Mouse (Mus musculus) forebrain, embryonic 13.5 days (tissue): ENCODE data around the gene Herc6. TPM values are rescaled to one million over a fixed set of nuclear protein-coding genes. Genes with fewer than 3 reads are reported as not detected.
"Not testable (repeated sequence)": the region's sequence is repeated elsewhere in the genome, so short reads cannot be mapped to it uniquely, and the experiment has no call there.

Source experiments
- ATAC-seq: fragments of 200-750 bp; cut with Nextera tagmentation; 2 replicates; pipeline ENCODE4 v1.8.0; 2017
- H3K27ac ChIP-seq: fragments of 300-500 bp; sonication (generic); 2 replicates; pipeline ENCODE4 v1.5.1; 2015; ENCODE audit warnings: inconsistent platforms, mild to moderate bottlenecking, moderate library complexity
- H3K27me3 ChIP-seq: fragments of 300-500 bp; sonication (generic); 2 replicates; pipeline ENCODE4 v1.6.1; 2015; ENCODE audit warnings: mild to moderate bottlenecking, inconsistent platforms
- H3K36me3 ChIP-seq: fragments of 300-500 bp; sonication (generic); 2 replicates; pipeline ENCODE4 v1.6.1; 2015; ENCODE audit warnings: mild to moderate bottlenecking, inconsistent platforms; ENCODE audit not compliant: poor library complexity, severe bottlenecking
- H3K4me1 ChIP-seq: fragments of 300-500 bp; sonication (generic); 2 replicates; pipeline ENCODE4 v1.6.1; 2015; ENCODE audit warnings: inconsistent platforms
- H3K4me2 ChIP-seq: fragments of 300-500 bp; sonication (generic); 2 replicates; pipeline ENCODE4 v1.6.1; 2015; ENCODE audit warnings: inconsistent platforms, mild to moderate bottlenecking, moderate library complexity
- H3K4me3 ChIP-seq: fragments of 300-500 bp; sonication (generic); 2 replicates; pipeline ENCODE4 v1.5.1; 2015; ENCODE audit warnings: mild to moderate bottlenecking, inconsistent platforms
- H3K9ac ChIP-seq: fragments of 300-500 bp; sonication (generic); 2 replicates; pipeline ENCODE4 v1.6.1; 2015; ENCODE audit warnings: mild to moderate bottlenecking, inconsistent platforms
- H3K9me3 ChIP-seq: fragments of 300-500 bp; sonication (generic); replicated peaks from 2 replicates; pipeline ENCODE4 v1.6.1; 2016; ENCODE audit warnings: inconsistent platforms
- WGBS: fragments of 180-500 bp; shearing (Covaris S2); methylation state at CpG from one replicate; pipeline ENCODE4 v1.1.7; 2015; 5-methylcytosine and 5-hydroxymethylcytosine counted together
- polyA plus RNA-seq: library from polyadenylated mRNA; unstranded; fragments of >200 nt; fragmentation: Nextera tagmentation; extraction: Ambion mirVana; gene quantifications from 2 replicates; pipeline ENCODE4 v1.2.1, GENCODE M21; 2015

Gene Herc6
- polyA plus RNA-seq, 1 experiment from 2014 or later = 2.6 TPM

DNA sequence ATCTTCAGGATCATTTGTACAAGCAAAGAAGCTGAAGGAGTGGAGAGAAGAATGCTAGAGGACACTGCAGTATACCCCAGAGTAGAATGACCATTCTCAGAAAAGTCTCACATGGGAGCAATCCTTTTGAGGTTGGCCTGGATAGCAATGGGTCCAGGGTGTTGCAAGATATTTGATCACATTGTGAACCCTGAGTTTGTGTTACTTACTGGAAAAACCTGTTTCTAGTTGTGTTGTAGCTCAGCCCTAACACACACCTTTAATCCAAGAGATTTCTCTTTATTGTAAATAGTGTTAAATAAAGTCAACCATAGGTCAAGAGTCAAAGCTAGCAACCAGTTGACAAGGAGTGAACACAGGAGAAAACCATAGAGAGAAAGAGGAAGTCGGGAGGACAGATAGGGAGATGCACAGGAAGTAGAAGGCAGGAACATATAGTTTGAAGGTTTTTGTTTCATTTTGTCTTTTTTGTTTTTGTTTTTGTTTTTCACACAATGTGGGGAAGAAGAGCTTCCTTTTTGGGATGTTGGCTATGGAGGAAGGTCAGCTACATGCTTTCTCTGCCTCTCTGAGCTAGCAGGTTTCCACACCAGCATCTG lies 39.0 kb upstream of the Herc6 start:
- H3K9me3 ChIP-seq = no peaks in the 10 kb centered on the region
- 90% methylated on average over 1 of the region's 1 CpGs for WGBS
- no peak overlapping the region for H3K4me3 ChIP-seq
- H3K4me2 ChIP-seq = no peak overlapping the region
- ATAC-seq = no peak
- H3K4me1 ChIP-seq = no peaks in the 10 kb centered on the region
- H3K36me3 ChIP-seq = no peaks in the 10 kb centered on the region
- no peak overlapping the region for H3K27ac ChIP-seq
- no peaks in the 10 kb centered on the region for H3K27me3 ChIP-seq
- no peak overlapping the region for H3K9ac ChIP-seq

DNA sequence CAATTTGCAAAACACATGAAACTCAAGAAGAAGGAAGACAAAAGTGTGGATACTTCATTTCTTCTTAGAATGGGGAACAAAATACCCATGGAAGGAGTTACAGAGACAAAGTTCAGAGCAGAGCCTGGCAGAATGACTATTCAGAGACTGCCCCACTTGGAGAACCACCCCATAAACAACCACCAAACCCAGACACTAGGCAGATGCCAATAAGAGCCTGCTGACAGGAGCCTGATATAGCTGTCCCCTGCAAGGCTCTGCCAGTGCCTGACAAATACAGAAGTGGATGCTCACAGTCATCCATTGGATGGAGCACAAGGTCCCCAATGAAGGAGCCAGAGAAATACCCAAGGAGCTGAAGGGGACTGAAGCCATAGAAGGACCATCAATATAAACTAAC lies 37.2 kb upstream of the Herc6 start:
- H3K4me3 ChIP-seq, H3K36me3 ChIP-seq, ATAC-seq, H3K9ac ChIP-seq, H3K9me3 ChIP-seq, H3K27me3 ChIP-seq, H3K4me1 ChIP-seq, H3K4me2 ChIP-seq, H3K27ac ChIP-seq: not testable (repeated sequence)

DNA sequence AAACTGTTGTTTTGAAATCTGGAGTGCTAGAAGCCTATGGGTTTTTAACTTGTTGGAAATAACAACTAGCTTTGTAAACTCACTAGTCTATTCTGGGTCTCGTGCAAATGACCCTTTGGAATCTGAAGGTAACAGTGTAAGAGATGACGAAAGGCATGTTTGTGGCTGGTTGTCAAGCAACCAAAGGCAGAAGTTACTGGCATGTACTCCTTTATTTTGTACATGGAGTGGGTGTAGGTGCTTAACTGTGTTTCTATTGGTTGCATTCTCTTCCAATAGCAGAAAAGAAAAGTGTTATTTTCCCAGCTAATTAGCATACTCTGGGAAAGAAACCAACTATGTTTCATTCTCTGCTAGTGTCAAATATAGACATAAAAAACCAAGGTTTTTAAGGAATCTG lies 35.9 kb upstream of the Herc6 start:
- Histone ChIP-seq H3K27me3 (no peaks in the 10 kb centered on the region), H3K9me3 (no peaks in the 10 kb centered on the region), H3K36me3 (no peaks in the 10 kb centered on the region), H3K27ac (no peak overlapping the region), H3K4me3 (no peak overlapping the region), H3K4me1 (no peaks in the 10 kb centered on the region), H3K9ac (no peak overlapping the region), H3K4me2 (no peak overlapping the region)
- WGBS = 63% methylated on average over 2 of the region's 2 CpGs
- 0 out of 2 replicates have a peak, but pooled peaks have one; percentile 21 for ATAC-seq

DNA sequence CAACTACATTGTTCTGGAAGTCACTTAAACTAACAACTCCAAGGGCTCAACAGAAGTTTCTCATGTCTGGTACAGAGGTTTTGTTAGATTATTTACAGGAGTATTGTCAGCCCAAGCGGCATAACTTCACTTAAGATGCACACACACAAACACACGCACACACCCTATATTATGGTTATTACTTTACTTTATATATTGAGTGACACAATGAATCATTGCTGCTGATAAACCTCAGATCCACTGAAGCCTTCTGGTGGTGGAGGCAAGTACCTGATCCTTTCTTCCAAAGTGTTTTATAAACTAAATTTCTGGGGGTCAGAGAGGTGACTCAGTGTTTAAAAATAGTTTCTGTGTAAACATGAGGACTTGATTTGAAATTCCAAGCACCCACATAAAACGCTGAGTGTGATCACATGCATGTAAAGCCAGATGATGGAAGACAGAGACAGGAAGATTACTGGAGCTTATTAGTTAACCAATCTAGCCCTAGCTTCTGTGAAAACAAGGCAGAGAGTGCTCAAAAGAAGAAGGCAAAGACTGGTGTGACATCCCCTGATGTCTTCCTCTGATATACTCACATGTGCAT lies 29.5 kb upstream of the Herc6 start:
- no peaks in the 10 kb centered on the region for H3K27me3 ChIP-seq

DNA sequence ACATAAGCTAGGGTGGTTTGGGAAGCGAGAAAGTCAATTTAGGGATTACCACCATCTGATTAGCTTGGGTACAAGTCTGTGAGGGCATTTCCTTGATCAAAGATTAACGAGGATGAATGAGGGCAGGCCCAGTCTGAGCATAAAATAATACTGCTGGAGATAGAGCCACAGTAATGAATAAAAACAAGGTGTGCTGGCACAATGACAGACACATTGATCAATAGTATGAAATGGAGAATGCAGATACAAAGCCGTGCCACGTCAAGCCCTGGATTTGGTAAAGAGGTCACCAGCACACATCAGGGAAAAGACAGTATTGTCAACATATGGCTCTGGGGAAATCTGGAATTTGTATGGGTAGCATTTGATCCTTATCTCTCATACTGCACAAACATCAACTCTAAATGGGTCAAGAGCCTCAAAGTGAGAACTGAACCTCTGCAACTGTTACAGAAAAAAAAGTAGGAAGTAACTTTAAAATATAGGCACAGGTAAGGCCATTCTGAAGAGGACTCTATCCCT lies 22.9 kb upstream of the Herc6 start:
- Histone ChIP-seq H3K27ac (no peak overlapping the region), H3K36me3 (no peaks in the 10 kb centered on the region), H3K27me3 (no peaks in the 10 kb centered on the region), H3K9ac (no peak overlapping the region), H3K4me1 (no peaks in the 10 kb centered on the region), H3K4me3 (no peak overlapping the region), H3K9me3 (no peaks in the 10 kb centered on the region), H3K4me2 (no peak overlapping the region)
- WGBS = 41% methylated on average over 4 of the region's 4 CpGs
- ATAC-seq = no peak

More for the DNA sequence above, 29.5 kb upstream of the Herc6 start:
- Histone ChIP-seq H3K4me3 (no peak overlapping the region), H3K36me3 (no peaks in the 10 kb centered on the region), H3K9ac (no peak overlapping the region), H3K27ac (no peak overlapping the region), H3K4me1 (no peaks in the 10 kb centered on the region), H3K9me3 (no peaks in the 10 kb centered on the region), H3K4me2 (no peak overlapping the region)
- 90% methylated on average over 3 of the region's 3 CpGs for WGBS
- ATAC-seq = no peak

DNA sequence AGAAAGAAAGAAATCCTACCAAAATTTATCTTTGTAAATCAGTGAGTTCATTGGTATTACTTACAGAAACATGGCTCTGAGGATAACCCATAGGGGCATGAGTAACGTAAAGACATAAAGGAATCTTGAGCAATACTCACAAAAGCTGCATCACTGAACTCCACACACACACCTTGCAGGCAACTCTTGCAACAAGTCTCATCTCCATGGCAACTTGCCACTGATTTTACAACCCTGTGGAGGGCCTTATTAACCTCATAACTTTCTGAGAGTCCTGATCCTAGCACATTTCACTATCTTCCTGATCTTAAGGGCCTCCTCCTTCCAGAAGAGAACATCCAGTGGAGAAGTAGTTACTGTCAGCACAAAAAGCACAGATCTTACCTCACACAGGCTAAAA lies 17.3 kb upstream of the Herc6 start:
- Histone ChIP-seq H3K4me3 (no peak overlapping the region), H3K4me2 (no peak overlapping the region), H3K27ac (no peak overlapping the region), H3K9me3 (no peaks in the 10 kb centered on the region), H3K4me1 (no peaks in the 10 kb centered on the region), H3K9ac (no peak overlapping the region), H3K27me3 (no peaks in the 10 kb centered on the region), H3K36me3 (no peaks in the 10 kb centered on the region)
- no peak for ATAC-seq
- WGBS = 80% methylated on average over 1 of the region's 1 CpGs

DNA sequence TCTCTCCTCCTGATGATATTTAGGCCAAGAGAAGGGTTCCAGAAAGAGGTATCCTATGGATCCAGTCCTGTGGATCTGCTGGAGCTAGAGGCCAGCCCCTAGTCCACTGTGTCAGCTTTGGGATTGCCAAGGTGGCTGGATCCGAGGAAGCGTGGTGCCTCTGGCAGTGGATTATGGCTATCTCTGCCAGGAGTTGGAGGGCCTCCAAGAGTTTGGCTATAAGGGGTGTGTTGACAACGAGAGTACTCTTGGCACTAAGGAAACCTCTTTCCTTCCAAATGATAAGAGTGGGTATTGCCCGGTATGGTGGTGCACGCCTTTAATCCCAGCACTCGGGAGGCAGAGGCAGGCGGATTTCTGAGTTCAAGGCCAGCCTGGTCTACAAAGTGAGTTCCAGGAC lies 15.3 kb upstream of the Herc6 start:
- no peaks in the 10 kb centered on the region for H3K4me1 ChIP-seq
- no peak overlapping the region for H3K27ac ChIP-seq
- no peaks in the 10 kb centered on the region for H3K36me3 ChIP-seq
- WGBS = 92% methylated on average over 7 of the region's 7 CpGs
- H3K4me3 ChIP-seq = no peak overlapping the region
- H3K9ac ChIP-seq = no peak overlapping the region
- ATAC-seq = no peak
- H3K4me2 ChIP-seq = no peak overlapping the region
- no peaks in the 10 kb centered on the region for H3K9me3 ChIP-seq
- no peaks in the 10 kb centered on the region for H3K27me3 ChIP-seq

DNA sequence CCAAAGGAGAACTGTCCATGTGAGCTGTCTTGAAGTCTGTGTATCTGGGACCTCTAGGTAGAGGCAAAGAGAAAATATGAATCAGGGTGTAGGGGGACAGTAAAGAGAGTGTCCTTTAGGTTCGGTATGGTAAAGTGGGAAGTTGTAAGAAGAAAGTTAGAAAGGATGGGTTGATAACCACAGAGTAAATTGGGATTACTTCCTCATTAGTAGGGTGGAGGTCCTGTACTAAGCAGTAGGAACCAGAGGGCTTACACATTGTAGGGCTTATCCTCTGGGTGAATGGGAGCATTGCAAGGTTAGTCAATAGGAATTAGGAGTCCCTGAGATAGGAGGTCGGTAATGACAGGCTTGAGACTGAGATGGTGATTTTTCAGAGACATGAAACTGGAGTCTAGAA lies 13.2 kb upstream of the Herc6 start:
- Histone ChIP-seq H3K9ac (no peak overlapping the region), H3K4me2 (no peak overlapping the region), H3K27ac (no peak overlapping the region), H3K27me3 (no peaks in the 10 kb centered on the region), H3K4me3 (no peak overlapping the region), H3K9me3 (no peaks in the 10 kb centered on the region), H3K4me1 (no peaks in the 10 kb centered on the region), H3K36me3 (no peaks in the 10 kb centered on the region)
- ATAC-seq = no peak
- WGBS = 91% methylated on average over 2 of the region's 2 CpGs

DNA sequence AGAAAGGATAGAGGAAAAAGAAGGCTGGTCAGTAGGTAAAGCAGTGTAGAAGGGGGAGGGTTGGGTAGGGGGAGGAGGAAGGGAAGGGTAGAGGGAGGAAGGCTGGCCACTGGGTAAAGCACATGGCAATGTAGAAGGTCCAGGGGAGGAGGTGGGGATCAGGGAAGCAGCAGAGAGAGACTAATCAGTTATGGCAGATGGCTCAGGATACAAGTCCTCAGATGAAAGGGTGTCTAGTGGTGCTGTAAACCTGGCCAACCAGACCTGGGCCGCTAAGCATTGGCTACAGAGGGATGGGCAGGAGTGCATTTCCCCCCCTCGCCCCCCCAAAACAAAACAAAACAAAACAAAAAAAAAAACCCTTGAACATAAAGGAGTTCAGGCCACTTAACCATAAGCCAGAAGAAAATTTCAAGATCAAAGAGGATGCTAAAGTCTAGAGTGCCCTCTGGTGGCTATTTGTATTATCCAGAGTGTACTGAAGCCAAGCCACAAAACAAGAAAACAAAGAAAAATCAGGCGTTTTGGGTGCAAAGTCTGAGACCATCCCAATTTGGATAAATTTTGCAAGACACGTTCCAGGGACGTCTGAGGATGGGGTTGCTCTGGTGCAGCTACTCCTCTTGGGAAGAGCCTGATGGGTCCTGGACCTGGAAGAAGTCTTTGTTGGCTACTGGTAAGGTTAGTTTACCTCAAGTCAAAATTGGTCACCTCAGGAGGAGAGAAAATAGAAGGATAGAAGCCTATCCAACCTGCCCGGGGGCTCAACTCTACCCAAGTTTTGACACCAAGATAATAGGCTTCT lies 10.4 kb upstream of the Herc6 start:
- H3K27ac ChIP-seq = no peak overlapping the region
- no peaks in the 10 kb centered on the region for H3K36me3 ChIP-seq
- no peak overlapping the region for H3K9ac ChIP-seq
- H3K9me3 ChIP-seq = no peaks in the 10 kb centered on the region
- no peak overlapping the region for H3K4me3 ChIP-seq
- H3K27me3 ChIP-seq = no peaks in the 10 kb centered on the region
- H3K4me1 ChIP-seq = no peaks in the 10 kb centered on the region
- 13% methylated on average over 6 of the region's 6 CpGs for WGBS
- ATAC-seq = peak; percentile 70
- no peak overlapping the region for H3K4me2 ChIP-seq

DNA sequence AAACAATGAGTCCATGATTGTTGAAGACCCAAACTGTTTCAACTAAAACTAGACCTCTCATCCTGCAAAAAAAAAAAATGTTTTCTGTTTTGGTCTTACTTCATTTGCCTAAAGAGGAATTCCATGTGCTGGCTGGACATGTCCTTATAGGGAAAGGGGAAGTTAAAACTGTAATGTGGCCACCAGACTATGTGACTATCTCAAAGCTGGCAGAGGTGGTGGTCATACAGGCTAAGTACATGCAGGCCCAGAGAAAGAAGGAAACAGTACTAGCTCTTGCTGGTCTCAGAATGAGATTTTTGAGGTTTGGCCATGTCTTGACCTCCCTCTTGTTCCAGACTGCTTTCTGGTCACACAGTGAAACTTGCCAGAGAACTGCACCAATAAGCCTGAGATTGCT lies 9.2 kb upstream of the Herc6 start:
- Histone ChIP-seq H3K27ac (no peak overlapping the region), H3K4me3 (no peak overlapping the region), H3K9ac (no peak overlapping the region), H3K9me3 (no peaks in the 10 kb centered on the region), H3K4me1 (no peaks in the 10 kb centered on the region), H3K4me2 (no peak overlapping the region), H3K27me3 (no peaks in the 10 kb centered on the region), H3K36me3 (no peaks in the 10 kb centered on the region)
- ATAC-seq = no peak

DNA sequence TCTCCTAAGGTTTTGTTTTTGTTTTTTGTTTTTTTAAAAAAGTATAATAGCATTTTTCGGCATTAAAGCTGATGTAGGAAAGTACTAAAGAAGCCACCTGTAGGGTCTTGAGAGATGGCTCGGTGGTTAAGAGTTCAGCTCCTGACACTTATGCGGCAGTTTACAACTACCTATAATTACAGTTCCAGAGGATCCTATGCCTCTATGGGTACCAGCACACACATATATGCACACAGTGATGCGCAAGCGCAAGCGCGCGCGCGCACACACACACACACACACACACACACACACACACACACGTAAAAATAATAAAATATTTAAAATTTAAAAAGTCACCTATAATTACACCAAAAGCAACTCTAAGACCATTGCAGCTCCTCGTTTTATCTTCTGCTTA lies 795 bp downstream of the Herc6 start:
- 0 out of 2 replicates have a peak overlapping the region, but pooled peaks have one; percentile 41 for H3K4me3 ChIP-seq
- WGBS = 88% methylated on average over 12 of the region's 12 CpGs
- no peak for ATAC-seq
- peak overlapping the region; percentile 70 for H3K4me2 ChIP-seq
- peaks cover 9% of the 10 kb centered on the region for H3K4me1 ChIP-seq
- no peaks in the 10 kb centered on the region for H3K9me3 ChIP-seq
- no peak overlapping the region for H3K27ac ChIP-seq
- peak overlapping the region; percentile 62; the same call in 1 of the 2 replicates for H3K9ac ChIP-seq
- H3K27me3 ChIP-seq = no peaks in the 10 kb centered on the region
- no peaks in the 10 kb centered on the region for H3K36me3 ChIP-seq

DNA sequence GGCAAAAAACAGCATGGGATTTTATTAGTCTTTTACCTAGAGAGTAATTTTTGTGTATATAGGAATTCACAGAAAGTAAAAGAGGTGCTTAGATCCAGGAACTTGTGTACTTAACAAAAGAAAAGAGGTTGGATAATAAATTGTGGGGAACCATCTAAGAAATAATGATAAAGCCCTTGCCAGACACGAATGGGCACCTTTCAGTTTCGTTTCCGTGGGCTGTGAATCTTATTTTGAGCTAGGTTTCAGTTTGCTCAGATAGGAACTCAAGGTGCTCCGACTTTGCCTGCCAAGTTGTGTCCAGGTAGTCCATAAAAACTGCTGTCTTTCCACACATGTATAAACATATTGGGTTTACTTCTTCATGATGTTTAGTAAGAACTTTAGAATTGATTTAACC lies 1.6 kb downstream of the Herc6 start:
- no peaks in the 10 kb centered on the region for H3K9me3 ChIP-seq
- ATAC-seq = no peak
- no peak overlapping the region for H3K27ac ChIP-seq
- WGBS = 86% methylated on average over 4 of the region's 4 CpGs
- H3K4me3 ChIP-seq = no peak overlapping the region
- peaks cover 9% of the 10 kb centered on the region for H3K4me1 ChIP-seq
- no peak overlapping the region for H3K4me2 ChIP-seq
- no peak overlapping the region for H3K9ac ChIP-seq
- H3K36me3 ChIP-seq = no peaks in the 10 kb centered on the region
- H3K27me3 ChIP-seq = no peaks in the 10 kb centered on the region
